Mouse (Mus musculus) E14TG2a.4 (cell line): Measurements from ENCODE around the gene Gm5460.

ENCODE experiments used
- CTCF ChIP-seq: conservative IDR thresholded peaks from 2 replicates; pipeline ENCODE4 v1.5.1; 2014; ENCODE audit warnings: low read length
- NANOG ChIP-seq: IDR thresholded peaks from 2 replicates; pipeline ENCODE4 v1.6.1; 2014; ENCODE audit warnings: borderline replicate concordance, low read length, mixed read lengths
- POU5F1 ChIP-seq: IDR thresholded peaks from 2 replicates; pipeline ENCODE4 v1.6.1; 2014; ENCODE audit warnings: low read length, borderline replicate concordance

DNA sequence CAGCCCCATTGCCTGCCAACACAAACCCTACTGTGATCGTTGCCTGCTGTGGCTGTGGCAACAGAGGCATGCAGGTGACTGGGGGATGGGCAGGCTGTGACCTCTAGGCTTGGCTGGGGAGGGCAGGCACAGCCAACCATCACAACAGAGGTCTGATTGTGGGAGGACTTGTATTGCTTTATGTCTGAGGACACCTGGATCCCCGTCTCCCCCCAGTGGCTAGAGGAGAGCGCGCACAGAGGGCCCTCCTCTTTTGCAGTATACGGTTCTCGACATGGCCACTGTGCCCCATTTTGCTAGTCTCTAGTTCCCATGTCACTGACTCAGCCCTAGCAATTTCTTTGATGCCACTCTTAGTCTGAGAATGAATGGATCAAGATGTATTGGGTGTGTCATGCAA is 55.1 kb downstream of the Gm5460 start:
- TF ChIP-seq CTCF (no peak; the same call in 1 of the 2 replicates), POU5F1 (no peak), NANOG (no peak)
